Mouse (Mus musculus) heart, embryonic 13.5 days (tissue): ENCODE data around the gene Fer. TPM values are rescaled to one million over a fixed set of nuclear protein-coding genes. Genes with fewer than 3 reads are reported as not detected.

Experiments used
- ATAC-seq: fragments of 200-750 bp; cut with Nextera tagmentation; 2 replicates; pipeline ENCODE4 v1.8.0; 2017; ENCODE audit warnings: moderate TSS enrichment; ENCODE audit not compliant: insufficient number of reproducible peaks, low FRiP score, low TSS enrichment; ENCODE audit errors: extremely low read depth
- H3K27ac ChIP-seq: fragments of 300-500 bp; sonication (generic); replicated peaks from 2 replicates; pipeline ENCODE4 v1.5.1; 2015; ENCODE audit warnings: moderate library complexity, mild to moderate bottlenecking, inconsistent platforms
- H3K27me3 ChIP-seq: fragments of 300-500 bp; sonication (generic); replicated peaks from 2 replicates; pipeline ENCODE4 v1.6.1; 2015; ENCODE audit warnings: mild to moderate bottlenecking, inconsistent platforms
- H3K36me3 ChIP-seq: fragments of 300-500 bp; sonication (generic); 2 replicates; pipeline ENCODE4 v1.6.1; 2015; ENCODE audit warnings: mild to moderate bottlenecking, inconsistent platforms
- H3K4me1 ChIP-seq: fragments of 300-500 bp; sonication (generic); 2 replicates; pipeline ENCODE4 v1.6.1; 2015; ENCODE audit warnings: inconsistent platforms
- H3K4me2 ChIP-seq: fragments of 300-500 bp; sonication (generic); 2 replicates; pipeline ENCODE4 v1.6.1; 2015; ENCODE audit warnings: inconsistent platforms, mild to moderate bottlenecking, moderate library complexity
- H3K4me3 ChIP-seq: fragments of 300-500 bp; sonication (generic); 2 replicates; pipeline ENCODE4 v1.5.1; 2015; ENCODE audit warnings: moderate library complexity, mild to moderate bottlenecking, inconsistent platforms
- H3K9ac ChIP-seq: fragments of 300-500 bp; sonication (generic); 2 replicates; pipeline ENCODE4 v1.6.1; 2015; ENCODE audit warnings: inconsistent platforms, mild to moderate bottlenecking, moderate library complexity
- H3K9me3 ChIP-seq: fragments of 300-500 bp; sonication (generic); 2 replicates; pipeline ENCODE4 v1.6.1; 2016; ENCODE audit warnings: inconsistent platforms
- WGBS: fragments of 180-500 bp; shearing (Covaris S2); methylation state at CpG from one replicate; pipeline ENCODE4 v1.1.7; 2015; ENCODE audit warnings: mixed read lengths; 5-methylcytosine and 5-hydroxymethylcytosine counted together
- polyA plus RNA-seq: library from polyadenylated mRNA; unstranded; fragments of >200 nt; fragmentation: Nextera tagmentation; extraction: Ambion mirVana; gene quantifications from 2 replicates; pipeline ENCODE4 v1.2.1, GENCODE M21; 2015

Gene Fer
- polyA plus RNA-seq, 1 experiment from 2014 or later: 20.0 TPM

- under 1% methylated on average over 42 of the region's 48 CpGs for WGBS
- H3K9ac ChIP-seq: peak overlapping the region; percentile 95
- peak overlapping the region; percentile 95 for H3K4me2 ChIP-seq
- peak overlapping the region; percentile 77 for H3K27ac ChIP-seq
- no peaks in the 10 kb centered on the region for H3K9me3 ChIP-seq
- H3K4me3 ChIP-seq: peak overlapping the region; percentile 97
- no peaks in the 10 kb centered on the region for H3K36me3 ChIP-seq
- H3K27me3 ChIP-seq: no peaks in the 10 kb centered on the region
- peaks cover 34% of the 10 kb centered on the region for H3K4me1 ChIP-seq
- peak; percentile 74 for ATAC-seq
These were observed 1.3 kb downstream of the Fer start for GRCm38 (mm10) chr17:63864171-63864571.

DNA sequence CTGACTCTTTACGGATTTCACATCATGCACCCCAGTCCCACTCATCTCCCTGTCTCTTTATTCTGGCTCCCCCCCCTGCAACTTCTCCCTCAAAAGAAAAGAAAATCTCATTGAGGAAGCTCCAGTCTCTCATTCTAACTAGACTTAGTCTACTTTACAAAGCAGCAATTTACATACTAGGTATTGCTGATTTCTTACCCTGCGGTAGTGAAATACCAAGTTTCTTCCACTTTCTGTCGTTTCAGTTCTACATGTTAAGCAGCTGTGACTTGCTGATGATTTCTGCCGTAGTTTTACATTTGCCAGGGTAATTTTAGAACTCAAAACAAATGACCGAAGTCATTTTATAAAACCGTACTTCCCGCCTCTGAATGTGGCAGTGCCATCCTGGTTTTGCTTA is 8.9 kb downstream of the Fer start:
- Histone ChIP-seq H3K4me2 (no peak overlapping the region), H3K9ac (no peak overlapping the region), H3K9me3 (no peaks in the 10 kb centered on the region), H3K4me3 (no peak overlapping the region), H3K27me3 (no peaks in the 10 kb centered on the region), H3K4me1 (no peaks in the 10 kb centered on the region), H3K36me3 (no peaks in the 10 kb centered on the region), H3K27ac (no peak overlapping the region)
- ATAC-seq: no peak
- 91% methylated on average over 7 of the region's 7 CpGs for WGBS

GRCm38 (mm10) chr17:63878889-63879288 is 16.0 kb downstream of the Fer start:
- Histone ChIP-seq H3K9ac (no peak overlapping the region), H3K27ac (no peak overlapping the region), H3K4me2 (no peak overlapping the region), H3K36me3 (no peaks in the 10 kb centered on the region), H3K9me3 (no peaks in the 10 kb centered on the region), H3K27me3 (no peaks in the 10 kb centered on the region), H3K4me1 (no peaks in the 10 kb centered on the region), H3K4me3 (no peak overlapping the region)
- ATAC-seq: no peak
- WGBS: 86% methylated on average over 4 of the region's 4 CpGs

DNA sequence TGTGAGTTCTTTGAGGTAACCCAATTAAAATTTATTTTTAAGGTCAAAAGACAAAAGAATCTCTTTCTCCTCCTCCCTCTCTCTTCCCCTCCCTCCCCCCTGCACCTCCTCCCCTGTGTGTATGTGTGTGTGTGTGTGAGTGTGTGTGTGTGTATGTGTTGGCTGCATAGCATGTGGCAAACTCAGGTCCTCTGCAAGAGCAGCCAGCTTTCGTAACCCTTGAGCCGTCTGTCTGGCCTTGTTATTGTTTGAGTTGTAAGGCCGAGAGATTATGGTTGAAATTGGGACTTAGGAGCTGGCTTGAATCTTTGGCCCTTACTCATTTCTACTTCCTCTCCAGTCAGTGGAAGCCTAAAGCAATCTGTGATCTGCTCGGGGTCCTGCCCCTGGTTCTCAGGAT is 17.1 kb downstream of the Fer start:
- H3K36me3 ChIP-seq: no peaks in the 10 kb centered on the region
- no peak overlapping the region for H3K4me3 ChIP-seq
- H3K27me3 ChIP-seq: no peaks in the 10 kb centered on the region
- no peak overlapping the region for H3K9ac ChIP-seq
- no peak overlapping the region for H3K4me2 ChIP-seq
- H3K9me3 ChIP-seq: no peaks in the 10 kb centered on the region
- 64% methylated on average over 4 of the region's 4 CpGs for WGBS
- H3K4me1 ChIP-seq: no peaks in the 10 kb centered on the region
- no peak for ATAC-seq
- no peak overlapping the region for H3K27ac ChIP-seq

GRCm38 (mm10) chr17:63886988-63887387 is 24.1 kb downstream of the Fer start:
- WGBS: 94% methylated on average over 2 of the region's 2 CpGs

GRCm38 (mm10) chr17:63890611-63891010 is 27.7 kb downstream of the Fer start:
- H3K4me1 ChIP-seq: no peaks in the 10 kb centered on the region
- no peak for ATAC-seq
- no peak overlapping the region for H3K4me3 ChIP-seq
- no peaks in the 10 kb centered on the region for H3K9me3 ChIP-seq
- no peaks in the 10 kb centered on the region for H3K27me3 ChIP-seq
- no peak overlapping the region for H3K4me2 ChIP-seq
- H3K36me3 ChIP-seq: 0 out of 2 replicates have a peak, but pooled peaks cover 2% of the 10 kb centered on the region
- H3K27ac ChIP-seq: no peak overlapping the region
- H3K9ac ChIP-seq: no peak overlapping the region

More at GRCm38 (mm10) chr17:63886988-63887387, 24.1 kb downstream of the Fer start:
- no peak overlapping the region for H3K4me3 ChIP-seq
- H3K27me3 ChIP-seq: no peaks in the 10 kb centered on the region
- H3K4me1 ChIP-seq: no peaks in the 10 kb centered on the region
- no peak overlapping the region for H3K27ac ChIP-seq
- H3K9ac ChIP-seq: no peak overlapping the region
- no peaks in the 10 kb centered on the region for H3K9me3 ChIP-seq
- ATAC-seq: no peak
- no peaks in the 10 kb centered on the region for H3K36me3 ChIP-seq
- no peak overlapping the region for H3K4me2 ChIP-seq

- H3K27me3 ChIP-seq: no peaks in the 10 kb centered on the region
- no peak overlapping the region for H3K27ac ChIP-seq
- H3K36me3 ChIP-seq: peaks cover 16% of the 10 kb centered on the region; the same call in 1 of the 2 replicates
- peaks cover 8% of the 10 kb centered on the region; the same call in 1 of the 2 replicates for H3K4me1 ChIP-seq
- WGBS: 56% methylated on average over 3 of the region's 3 CpGs
- no peak overlapping the region for H3K4me2 ChIP-seq
- ATAC-seq: no peak
- H3K9ac ChIP-seq: no peak overlapping the region
- no peak overlapping the region for H3K4me3 ChIP-seq
- H3K9me3 ChIP-seq: no peaks in the 10 kb centered on the region
These were observed 33.0 kb downstream of the Fer start for GRCm38 (mm10) chr17:63895829-63896228.

DNA sequence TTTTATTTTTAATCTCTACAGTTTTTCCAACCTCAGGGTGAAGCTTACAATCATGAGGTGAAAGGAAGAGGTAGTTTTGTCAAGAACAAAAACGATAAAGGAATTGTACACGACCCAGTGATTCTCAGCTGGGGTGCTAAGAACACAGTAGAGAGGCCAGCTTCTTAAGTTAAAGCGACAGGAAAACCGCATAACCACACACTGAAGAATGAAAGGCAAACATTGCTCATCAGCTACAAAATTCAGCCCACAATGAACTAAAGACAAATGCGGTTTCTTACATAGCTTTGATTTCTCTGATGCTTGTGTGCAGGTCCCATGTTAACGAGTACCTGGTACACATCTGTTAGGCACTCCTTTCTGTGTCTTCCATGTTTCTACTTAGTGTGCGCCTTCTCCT is 34.2 kb downstream of the Fer start:
- peaks cover 8% of the 10 kb centered on the region; the same call in 1 of the 2 replicates for H3K4me1 ChIP-seq
- H3K9ac ChIP-seq: no peak overlapping the region
- H3K4me2 ChIP-seq: no peak overlapping the region
- H3K27me3 ChIP-seq: no peaks in the 10 kb centered on the region
- H3K4me3 ChIP-seq: no peak overlapping the region
- WGBS: 83% methylated on average over 7 of the region's 7 CpGs
- H3K27ac ChIP-seq: no peak overlapping the region
- no peak for ATAC-seq
- no peaks in the 10 kb centered on the region for H3K9me3 ChIP-seq
- peaks cover 19% of the 10 kb centered on the region; the same call in 1 of the 2 replicates for H3K36me3 ChIP-seq

- no peak overlapping the region for H3K4me2 ChIP-seq
- H3K36me3 ChIP-seq: peaks cover 12% of the 10 kb centered on the region
- 85% methylated on average over 4 of the region's 4 CpGs for WGBS
- H3K27ac ChIP-seq: no peak overlapping the region
- H3K4me1 ChIP-seq: no peaks in the 10 kb centered on the region
- ATAC-seq: no peak
- H3K4me3 ChIP-seq: no peak overlapping the region
- no peaks in the 10 kb centered on the region for H3K27me3 ChIP-seq
- H3K9me3 ChIP-seq: peaks cover 10% of the 10 kb centered on the region; the same call in 1 of the 2 replicates
- H3K9ac ChIP-seq: no peak overlapping the region
These were observed 46.4 kb downstream of the Fer start for GRCm38 (mm10) chr17:63909297-63909696.

DNA sequence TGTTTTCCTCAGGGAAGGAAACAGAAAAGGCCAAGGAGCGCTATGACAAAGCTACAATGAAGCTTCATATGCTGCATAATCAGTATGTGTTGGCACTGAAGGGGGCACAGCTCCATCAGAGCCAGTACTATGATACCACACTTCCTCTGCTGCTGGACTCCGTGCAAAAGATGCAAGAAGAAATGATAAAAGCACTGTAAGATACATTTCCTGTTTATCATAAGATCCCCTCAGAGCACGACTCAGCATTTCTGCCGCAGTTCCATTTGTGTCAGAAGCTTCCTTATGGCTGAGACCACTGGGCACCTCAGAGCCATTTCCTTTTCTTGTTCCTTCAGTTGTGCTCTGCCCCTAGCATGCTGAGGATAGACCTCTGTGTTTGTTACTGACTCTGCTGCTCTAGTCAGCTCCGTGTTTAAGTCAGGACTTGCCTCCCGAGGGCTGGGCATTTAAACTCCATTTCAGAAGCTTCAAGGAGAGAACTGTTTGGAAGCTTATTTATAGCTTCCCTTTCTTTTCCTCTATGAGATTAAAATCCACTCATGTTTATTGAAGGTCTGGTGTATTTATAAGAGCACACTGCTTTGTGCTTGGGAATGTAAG is 58.8 kb downstream of the Fer start:
- H3K4me1 ChIP-seq: peaks cover 23% of the 10 kb centered on the region
- no peak overlapping the region for H3K9ac ChIP-seq
- H3K4me3 ChIP-seq: no peak overlapping the region
- ATAC-seq: no peak
- H3K9me3 ChIP-seq: no peaks in the 10 kb centered on the region
- H3K4me2 ChIP-seq: no peak overlapping the region
- H3K27ac ChIP-seq: no peak overlapping the region
- 55% methylated on average over 6 of the region's 6 CpGs for WGBS
- H3K36me3 ChIP-seq: no peaks in the 10 kb centered on the region
- H3K27me3 ChIP-seq: no peaks in the 10 kb centered on the region

DNA sequence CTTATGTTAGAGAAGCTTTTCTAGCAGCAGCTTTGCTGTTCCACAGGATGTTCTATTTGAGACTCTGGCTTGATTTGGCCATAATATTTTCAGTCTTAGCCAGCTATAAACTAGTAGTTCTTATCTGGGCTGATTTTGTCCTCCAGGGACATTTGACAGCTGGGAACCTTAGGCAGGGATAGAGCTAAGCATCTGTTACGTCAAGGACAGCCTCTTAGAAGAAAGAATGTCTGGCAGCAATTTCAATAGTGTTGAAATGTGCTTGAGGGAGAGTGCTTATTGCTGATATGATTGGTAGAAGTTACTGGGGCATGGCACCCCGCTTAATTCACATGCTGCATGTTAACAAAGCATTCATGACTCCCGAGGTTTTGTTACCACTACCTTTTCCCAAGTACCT is 62.7 kb downstream of the Fer start:
- no peak for ATAC-seq
- Histone ChIP-seq H3K4me2 (no peak overlapping the region), H3K27ac (no peak overlapping the region)

GRCm38 (mm10) chr17:63930634-63931033 is 67.8 kb downstream of the Fer start:
- 68% methylated on average over 4 of the region's 4 CpGs for WGBS
- no peak for ATAC-seq
- Histone ChIP-seq H3K4me3 (no peak overlapping the region), H3K27ac (no peak overlapping the region), H3K4me2 (no peak overlapping the region), H3K9me3 (no peaks in the 10 kb centered on the region), H3K36me3 (peaks cover 14% of the 10 kb centered on the region), H3K9ac (no peak overlapping the region), H3K4me1 (peaks cover 5% of the 10 kb centered on the region), H3K27me3 (no peaks in the 10 kb centered on the region)

More for the DNA sequence above, 62.7 kb downstream of the Fer start:
- no peaks in the 10 kb centered on the region for H3K36me3 ChIP-seq
- 26% methylated on average over 3 of the region's 3 CpGs for WGBS
- H3K9ac ChIP-seq: no peak overlapping the region
- no peaks in the 10 kb centered on the region for H3K27me3 ChIP-seq
- H3K9me3 ChIP-seq: no peaks in the 10 kb centered on the region
- H3K4me1 ChIP-seq: peaks cover 23% of the 10 kb centered on the region
- H3K4me3 ChIP-seq: no peak overlapping the region
